Mouse (Mus musculus) kidney, embryonic 16.5 days (tissue): Measurements from ENCODE around the gene Sox5. TPM values are rescaled to one million over a fixed set of nuclear protein-coding genes. Genes with fewer than 3 reads are reported as not detected.

Experiments used
- ATAC-seq: fragments of 200-750 bp; cut with Nextera tagmentation; 2 replicates; pipeline ENCODE4 v1.8.0; 2017; ENCODE audit warnings: moderate TSS enrichment; ENCODE audit not compliant: low FRiP score, low TSS enrichment
- H3K27ac ChIP-seq: fragments of 300-500 bp; sonication (generic); 2 replicates; pipeline ENCODE4 v1.5.1; 2014; ENCODE audit warnings: low read length
- H3K27me3 ChIP-seq: fragments of 300-500 bp; sonication (generic); 2 replicates; pipeline ENCODE4 v1.6.1; 2014; ENCODE audit warnings: low read length, control low read depth, mixed read lengths; ENCODE audit not compliant: insufficient read depth
- H3K36me3 ChIP-seq: fragments of 300-500 bp; sonication (generic); 2 replicates; pipeline ENCODE4 v1.6.1; 2014; ENCODE audit warnings: low read length, control low read depth, mixed read lengths; ENCODE audit not compliant: insufficient read depth
- H3K4me1 ChIP-seq: fragments of 300-500 bp; sonication (generic); 2 replicates; pipeline ENCODE4 v1.6.1; 2014; ENCODE audit warnings: low read length, control low read depth, mixed read lengths; ENCODE audit not compliant: insufficient read depth
- H3K4me2 ChIP-seq: fragments of 300-500 bp; sonication (generic); replicated peaks from 2 replicates; pipeline ENCODE4 v1.6.1; 2014; ENCODE audit warnings: low read depth, low read length
- H3K4me3 ChIP-seq: fragments of 300-500 bp; sonication (generic); 2 replicates; pipeline ENCODE4 v1.5.1; 2014; ENCODE audit warnings: mild to moderate bottlenecking, low read length
- H3K9ac ChIP-seq: fragments of 300-500 bp; sonication (generic); replicated peaks from 2 replicates; pipeline ENCODE4 v1.6.1; 2014; ENCODE audit warnings: low read length
- H3K9me3 ChIP-seq: fragments of 300-500 bp; sonication (generic); 2 replicates; pipeline ENCODE4 v1.6.1; 2016; ENCODE audit warnings: low read length, control low read depth
- WGBS: fragments of 180-500 bp; shearing (Covaris S2); extraction: QIAGEN DNeasy Blood & Tissue Kit; methylation state at CpG from one replicate; pipeline ENCODE4 v1.1.7; 2014; 5-methylcytosine and 5-hydroxymethylcytosine counted together
- polyA plus RNA-seq: library from polyadenylated mRNA; unstranded; fragments of >200 nt; fragmentation: Nextera tagmentation; extraction: Ambion mirVana; gene quantifications from 2 replicates; pipeline ENCODE4 v1.2.1, GENCODE M21; 2015

Sox5 gene
- polyA plus RNA-seq, 1 experiment from 2014 or later, result 14.8 TPM

DNA sequence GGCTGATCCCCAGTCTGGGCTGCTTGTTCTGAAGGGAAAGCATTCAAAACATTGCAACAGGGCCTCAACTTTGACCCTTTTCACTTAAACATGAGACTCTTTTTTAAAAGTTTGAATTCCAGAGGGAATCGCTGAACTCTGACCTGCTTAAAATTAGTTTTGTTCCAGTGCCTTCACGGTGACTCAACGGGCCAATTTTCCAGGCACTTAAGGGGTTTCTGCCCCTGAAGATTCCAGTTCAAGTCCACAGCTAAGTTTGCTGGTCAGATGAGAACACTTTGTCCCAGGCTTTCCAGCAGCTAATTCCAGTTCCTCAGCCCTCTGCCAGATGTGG, 27.8 kb downstream of the Sox5 start:
- Histone ChIP-seq H3K36me3 (no peaks in the 10 kb centered on the region), H3K27ac (peak overlapping the region; percentile 60), H3K4me3 (no peak overlapping the region), H3K9me3 (0 out of 2 replicates have a peak, but pooled peaks cover 3% of the 10 kb centered on the region), H3K27me3 (no peaks in the 10 kb centered on the region), H3K4me2 (no peak overlapping the region), H3K9ac (no peak overlapping the region), H3K4me1 (peaks cover 6% of the 10 kb centered on the region)
- WGBS, result 20% methylated on average over 3 of the region's 3 CpGs
- no peak for ATAC-seq

DNA sequence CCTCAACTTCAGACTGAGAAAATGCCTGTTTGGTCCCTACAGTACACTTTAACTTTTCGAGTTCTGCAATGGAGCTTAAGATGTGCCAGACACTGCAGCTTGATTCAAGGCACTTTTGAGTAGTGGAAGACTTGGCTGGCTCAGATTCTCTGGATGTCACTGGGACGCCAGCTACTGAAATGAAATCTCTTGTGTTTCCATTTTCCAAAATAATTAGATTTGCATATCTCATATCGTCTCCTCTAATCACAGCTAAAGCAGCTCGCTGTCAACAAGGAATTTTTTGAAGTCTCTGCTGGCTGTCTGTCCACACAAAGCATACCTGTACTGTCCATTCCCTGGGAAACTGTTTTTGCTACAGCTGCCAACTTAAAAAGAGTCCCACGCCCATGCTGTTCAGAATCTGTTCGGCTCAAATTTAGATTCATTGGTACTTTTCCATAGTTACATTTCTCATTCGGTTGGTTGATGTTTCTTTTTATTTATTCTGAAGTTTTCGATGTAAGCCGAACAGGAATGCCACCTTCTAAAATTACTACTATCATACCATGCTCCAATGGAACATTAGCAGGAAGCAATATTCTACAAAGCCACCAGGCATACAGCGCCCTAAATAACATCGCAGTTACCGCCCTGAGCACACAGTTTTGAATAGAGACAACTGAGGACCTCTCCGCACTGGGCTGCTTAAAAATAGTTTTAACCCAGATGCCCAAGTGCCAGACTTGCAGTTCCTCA, 28.4 kb downstream of the Sox5 start:
- no peak for ATAC-seq
- no peaks in the 10 kb centered on the region for H3K27me3 ChIP-seq
- H3K9me3 ChIP-seq, result 0 out of 2 replicates have a peak, but pooled peaks cover 3% of the 10 kb centered on the region
- H3K4me3 ChIP-seq, result no peak overlapping the region
- no peaks in the 10 kb centered on the region for H3K36me3 ChIP-seq
- H3K4me2 ChIP-seq, result no peak overlapping the region
- no peak overlapping the region for H3K27ac ChIP-seq
- no peak overlapping the region for H3K9ac ChIP-seq
- 81% methylated on average over 13 of the region's 13 CpGs for WGBS
- H3K4me1 ChIP-seq, result peaks cover 6% of the 10 kb centered on the region

DNA sequence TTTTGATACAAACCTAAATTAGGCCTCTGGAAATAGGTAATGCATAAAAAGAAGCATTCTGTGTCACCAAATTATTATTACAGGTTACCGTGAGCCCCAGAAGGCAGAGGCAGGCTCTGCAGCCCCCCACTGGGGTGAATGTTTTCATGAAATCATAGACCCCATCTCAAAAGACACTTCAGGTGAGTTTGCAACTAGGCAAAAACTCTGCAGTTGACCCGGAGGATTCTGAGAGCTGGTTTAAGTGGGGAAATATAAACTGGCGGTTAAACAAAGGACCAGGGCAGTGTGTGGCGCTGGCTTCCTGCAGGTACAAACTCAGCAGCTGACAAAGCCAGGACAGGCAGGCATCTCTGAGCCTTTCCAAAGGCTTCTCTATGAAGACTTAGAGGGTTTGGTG, 30.2 kb downstream of the Sox5 start:
- no peak overlapping the region for H3K4me2 ChIP-seq
- H3K4me1 ChIP-seq, result peaks cover 6% of the 10 kb centered on the region
- 93% methylated on average over 4 of the region's 4 CpGs for WGBS
- H3K4me3 ChIP-seq, result no peak overlapping the region
- no peaks in the 10 kb centered on the region for H3K36me3 ChIP-seq
- H3K27me3 ChIP-seq, result no peaks in the 10 kb centered on the region
- no peak overlapping the region for H3K27ac ChIP-seq
- no peak overlapping the region for H3K9ac ChIP-seq
- peaks cover 3% of the 10 kb centered on the region; the same call in 1 of the 2 replicates for H3K9me3 ChIP-seq
- no peak for ATAC-seq

DNA sequence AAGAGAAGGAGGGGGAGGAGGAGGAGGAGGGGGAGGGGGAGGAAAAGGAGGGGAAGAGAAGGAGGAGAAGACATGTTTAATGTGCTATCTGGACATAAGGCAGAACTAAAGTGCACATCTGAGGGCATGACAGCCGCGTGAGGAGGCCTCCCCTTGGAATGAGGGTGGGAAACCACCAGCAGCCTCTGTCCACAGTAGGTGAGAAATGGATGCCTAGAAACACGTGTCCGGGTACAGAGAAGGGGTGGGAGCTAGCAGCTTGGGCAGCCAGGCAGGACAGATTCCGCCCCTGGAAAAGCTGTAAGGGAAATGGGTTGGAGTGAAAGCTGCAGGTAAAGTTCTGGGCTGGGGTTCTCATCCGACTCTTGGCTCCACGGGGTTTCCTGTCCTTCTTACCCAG, 31.6 kb downstream of the Sox5 start:
- Histone ChIP-seq H3K9me3 (peaks cover 3% of the 10 kb centered on the region; the same call in 1 of the 2 replicates), H3K9ac (no peak overlapping the region), H3K27me3 (no peaks in the 10 kb centered on the region), H3K4me1 (peaks cover 6% of the 10 kb centered on the region), H3K4me2 (no peak overlapping the region), H3K27ac (no peak overlapping the region), H3K4me3 (no peak overlapping the region), H3K36me3 (no peaks in the 10 kb centered on the region)
- peak; percentile 46; the same call in 1 of the 2 replicates for ATAC-seq
- 42% methylated on average over 7 of the region's 7 CpGs for WGBS

DNA sequence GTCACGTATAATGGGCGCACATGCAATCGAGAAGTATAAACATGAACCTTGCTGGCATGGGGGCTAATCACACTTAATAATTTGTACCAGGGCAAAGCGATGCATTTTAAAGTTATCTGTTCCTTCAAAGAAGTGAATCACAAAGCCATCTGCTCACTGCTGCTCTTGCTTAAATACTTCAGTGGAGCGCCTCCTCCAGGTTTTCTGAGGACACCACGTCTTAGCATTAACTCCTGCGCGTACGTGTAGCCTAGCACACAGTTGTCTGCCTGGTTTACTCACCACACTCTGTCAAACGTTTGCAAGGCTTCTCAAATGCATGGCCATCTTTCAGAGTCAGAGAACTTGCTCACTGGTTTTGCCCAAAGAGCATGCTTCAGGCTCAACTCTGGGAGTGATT, 35.3 kb downstream of the Sox5 start:
- Histone ChIP-seq H3K4me2 (no peak overlapping the region), H3K4me1 (no peaks in the 10 kb centered on the region; the same call in 1 of the 2 replicates), H3K9ac (no peak overlapping the region), H3K9me3 (no peaks in the 10 kb centered on the region; the same call in 1 of the 2 replicates), H3K27me3 (no peaks in the 10 kb centered on the region), H3K27ac (no peak overlapping the region), H3K4me3 (no peak overlapping the region), H3K36me3 (no peaks in the 10 kb centered on the region)
- ATAC-seq, result no peak
- WGBS, result 93% methylated on average over 10 of the region's 10 CpGs

DNA sequence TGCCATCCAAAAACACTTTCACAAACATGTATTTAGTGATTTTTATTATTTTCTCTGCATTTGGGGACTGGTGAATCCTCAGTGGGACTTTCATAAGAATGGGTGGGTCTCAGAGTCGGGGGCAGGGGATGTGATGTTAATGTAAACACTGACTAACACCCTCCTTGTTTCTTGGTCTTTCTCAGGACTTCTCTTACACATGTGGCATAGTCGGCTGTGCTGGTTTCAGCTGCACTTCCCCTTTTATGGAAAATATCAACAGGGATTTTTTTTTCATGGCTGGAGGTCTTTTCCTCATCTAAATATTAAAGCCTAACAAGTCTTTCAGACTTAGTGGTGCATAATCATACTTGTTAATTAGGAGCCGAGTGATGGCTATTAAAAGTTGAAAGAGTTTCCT, 39.2 kb downstream of the Sox5 start:
- Histone ChIP-seq H3K27ac (no peak overlapping the region), H3K4me3 (no peak overlapping the region), H3K27me3 (no peaks in the 10 kb centered on the region), H3K9me3 (no peaks in the 10 kb centered on the region; the same call in 1 of the 2 replicates), H3K36me3 (no peaks in the 10 kb centered on the region), H3K4me1 (0 out of 2 replicates have a peak, but pooled peaks cover 4% of the 10 kb centered on the region), H3K4me2 (no peak overlapping the region), H3K9ac (no peak overlapping the region)
- no peak for ATAC-seq
- 55% methylated on average over 3 of the region's 3 CpGs for WGBS

DNA sequence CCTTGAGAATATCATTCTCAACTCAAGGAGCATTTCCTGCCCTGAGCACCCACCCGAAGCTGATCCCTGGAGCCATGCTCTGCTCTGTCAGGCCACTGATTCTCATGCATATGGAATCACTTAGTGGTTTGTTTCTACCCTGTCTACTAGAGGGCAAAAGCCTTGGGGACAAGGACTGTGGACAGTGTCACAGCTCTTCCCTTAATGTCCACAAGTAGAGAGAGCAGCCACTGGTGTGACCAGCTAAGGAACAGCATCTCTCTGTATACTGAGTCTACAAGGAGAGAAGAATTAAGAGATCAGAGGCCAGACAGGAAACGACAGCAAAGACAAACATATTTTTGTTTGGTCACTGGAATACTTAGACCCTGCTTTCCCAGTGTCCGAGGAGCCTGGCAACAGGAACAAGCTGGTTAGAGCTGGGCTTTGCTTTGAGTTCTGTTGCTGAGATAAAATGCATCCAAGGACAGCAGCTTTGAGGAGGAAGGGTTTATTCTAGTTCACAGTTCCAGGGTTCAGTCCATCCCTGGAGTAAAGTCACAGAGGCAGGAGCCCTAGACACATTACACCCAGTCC, 40.6 kb downstream of the Sox5 start:
- no peak for ATAC-seq
- no peak overlapping the region for H3K4me3 ChIP-seq
- no peaks in the 10 kb centered on the region for H3K36me3 ChIP-seq
- H3K27me3 ChIP-seq, result no peaks in the 10 kb centered on the region
- 0 out of 2 replicates have a peak, but pooled peaks cover 4% of the 10 kb centered on the region for H3K4me1 ChIP-seq
- WGBS, result 38% methylated on average over 3 of the region's 3 CpGs
- no peak overlapping the region for H3K27ac ChIP-seq
- H3K9ac ChIP-seq, result no peak overlapping the region
- no peaks in the 10 kb centered on the region for H3K9me3 ChIP-seq
- no peak overlapping the region for H3K4me2 ChIP-seq

DNA sequence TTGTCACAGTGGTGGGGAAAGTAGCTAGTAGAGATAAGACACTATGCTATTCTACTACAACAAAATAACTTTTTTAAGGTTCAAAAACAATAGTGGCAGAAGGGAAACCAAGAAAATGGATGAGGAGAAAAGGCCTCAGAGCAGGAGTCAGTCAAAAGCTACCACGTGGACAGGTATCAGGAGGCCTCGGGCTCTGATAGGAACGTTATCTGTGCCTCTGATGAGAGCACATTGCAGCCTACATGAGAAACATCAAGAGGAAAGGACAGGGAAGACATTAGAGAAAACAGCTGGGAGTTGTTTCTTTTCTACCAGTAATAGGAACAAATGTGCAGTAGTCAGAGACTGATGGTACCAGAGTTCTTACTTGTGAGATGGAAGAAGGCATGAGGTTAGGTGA, 41.4 kb downstream of the Sox5 start:
- Histone ChIP-seq H3K9ac (no peak overlapping the region), H3K27me3 (no peaks in the 10 kb centered on the region), H3K27ac (no peak overlapping the region), H3K4me3 (no peak overlapping the region), H3K9me3 (no peaks in the 10 kb centered on the region), H3K4me2 (no peak overlapping the region), H3K36me3 (no peaks in the 10 kb centered on the region), H3K4me1 (0 out of 2 replicates have a peak, but pooled peaks cover 4% of the 10 kb centered on the region)
- WGBS, result 98% methylated on average over 3 of the region's 3 CpGs
- no peak for ATAC-seq

DNA sequence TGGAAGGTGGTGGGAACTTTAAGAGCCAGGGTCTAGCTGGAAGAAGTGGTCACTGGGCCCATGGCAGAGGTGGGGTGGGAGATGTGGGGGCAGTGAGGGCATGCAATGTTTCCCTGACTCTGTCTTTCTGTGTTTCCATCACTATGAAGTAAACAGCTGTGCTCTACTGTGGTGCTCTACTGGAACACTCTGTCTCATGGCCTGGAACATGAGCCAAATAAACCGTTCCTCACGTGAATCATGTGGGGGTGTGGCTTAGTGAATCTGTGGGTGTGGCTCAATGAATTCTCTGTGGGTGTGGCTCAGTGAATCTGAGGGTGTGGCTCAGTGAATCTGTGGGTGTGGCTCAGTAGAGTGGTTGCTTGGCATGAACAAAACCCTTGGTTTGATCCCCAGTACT, 42.0 kb downstream of the Sox5 start:
- Histone ChIP-seq H3K4me1 (0 out of 2 replicates have a peak, but pooled peaks cover 4% of the 10 kb centered on the region), H3K9ac (no peak overlapping the region), H3K27ac (no peak overlapping the region), H3K27me3 (no peaks in the 10 kb centered on the region), H3K4me2 (no peak overlapping the region), H3K36me3 (no peaks in the 10 kb centered on the region), H3K9me3 (no peaks in the 10 kb centered on the region), H3K4me3 (no peak overlapping the region)
- WGBS, result 76% methylated on average over 2 of the region's 2 CpGs
- no peak for ATAC-seq

DNA sequence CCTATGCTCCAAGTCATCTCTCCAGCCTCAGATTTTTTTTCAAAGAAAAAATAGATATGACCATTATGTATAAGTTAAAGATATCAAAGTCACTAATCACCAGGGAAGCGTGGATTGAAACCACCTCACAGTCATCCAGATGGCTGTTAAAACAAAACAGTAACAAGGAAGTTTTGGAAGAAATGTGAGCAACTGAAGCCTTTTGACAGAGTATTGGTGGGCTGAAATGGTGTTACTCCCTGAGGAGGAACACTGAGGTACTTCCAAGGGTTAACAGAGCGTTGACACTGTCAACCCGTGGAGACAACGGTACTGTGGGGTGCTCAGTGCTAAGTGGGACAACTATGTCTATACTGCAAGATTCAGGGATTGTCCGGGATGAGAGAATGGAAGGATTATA, 44.0 kb downstream of the Sox5 start:
- no peak for ATAC-seq
- no peaks in the 10 kb centered on the region for H3K9me3 ChIP-seq
- no peak overlapping the region for H3K4me3 ChIP-seq
- H3K27ac ChIP-seq, result no peak overlapping the region
- no peak overlapping the region for H3K9ac ChIP-seq
- WGBS, result 84% methylated on average over 5 of the region's 5 CpGs
- H3K27me3 ChIP-seq, result no peaks in the 10 kb centered on the region
- no peaks in the 10 kb centered on the region for H3K36me3 ChIP-seq
- 0 out of 2 replicates have a peak, but pooled peaks cover 4% of the 10 kb centered on the region for H3K4me1 ChIP-seq
- H3K4me2 ChIP-seq, result no peak overlapping the region
